Mouse (Mus musculus): ENCODE data around the gene Id4. TPM values are rescaled to one million over a fixed set of nuclear protein-coding genes. Genes with fewer than 3 reads are reported as not detected.

Gene Id4
- total RNA-seq, 2 experiments from 2014 or later: 1.7 TPM; not detected in 1

GRCm38 (mm10) chr13:48290427-48290826, 29.4 kb downstream of the Id4 start:
- no peak for ATAC-seq (replicated peaks; ENCODE audit: low FRiP score, poor library complexity, severe bottlenecking)

- no peak for ATAC-seq (replicated peaks; ENCODE audit: low FRiP score, poor library complexity, severe bottlenecking)
These were observed 53.5 kb downstream of the Id4 start for GRCm38 (mm10) chr13:48314500-48314899.

Data from erythroid progenitor cell, adult 5-6 weeks (primary cell).